Mouse (Mus musculus) embryonic facial prominence, embryonic 14.5 days (tissue): ENCODE measurements around the gene Nlgn3. TPM values are rescaled to one million over a fixed set of nuclear protein-coding genes. Genes with fewer than 3 reads are reported as not detected.
A peak's percentile ranks its signal among the peaks of the same experiment; 100 is the strongest.
"Not testable (repeated sequence)": the region's sequence is repeated elsewhere in the genome, so short reads cannot be mapped to it uniquely, and the experiment has no call there.

Experiments used
- ATAC-seq: fragments of 200-750 bp; cut with Nextera tagmentation; 2 replicates; pipeline ENCODE4 v1.8.0; 2017; ENCODE audit warnings: low read depth, moderate number of reproducible peaks, moderate TSS enrichment
- DNase-seq: peaks from one replicate; pipeline ENCODE4 v3.0.0-alpha.2; 2015; ENCODE audit warnings: low spot score
- H3K27ac ChIP-seq: fragments of 300-500 bp; sonication (generic); replicated peaks from 2 replicates; pipeline ENCODE4 v1.5.1; 2014; ENCODE audit warnings: low read depth, mild to moderate bottlenecking, low read length, moderate library complexity
- H3K27me3 ChIP-seq: fragments of 300-500 bp; sonication (generic); replicated peaks from 2 replicates; pipeline ENCODE4 v1.6.1; 2014; ENCODE audit warnings: low read length; ENCODE audit not compliant: control insufficient read depth, insufficient read depth
- H3K36me3 ChIP-seq: fragments of 300-500 bp; sonication (generic); 2 replicates; pipeline ENCODE4 v1.6.1; 2014; ENCODE audit warnings: low read length, mixed read lengths; ENCODE audit not compliant: control insufficient read depth, insufficient read depth
- H3K4me1 ChIP-seq: fragments of 300-500 bp; sonication (generic); 2 replicates; pipeline ENCODE4 v1.6.1; 2014; ENCODE audit warnings: antibody characterized with exemption, low read length; ENCODE audit not compliant: control insufficient read depth, insufficient read depth
- H3K4me2 ChIP-seq: fragments of 300-500 bp; sonication (generic); 2 replicates; pipeline ENCODE4 v1.6.1; 2014; ENCODE audit warnings: low read depth, mild to moderate bottlenecking, low read length, moderate library complexity, mixed read lengths
- H3K4me3 ChIP-seq: fragments of 300-500 bp; sonication (generic); 2 replicates; pipeline ENCODE4 v1.5.1; 2014; ENCODE audit warnings: low read depth, mild to moderate bottlenecking, low read length
- H3K9ac ChIP-seq: fragments of 300-500 bp; sonication (generic); 2 replicates; pipeline ENCODE4 v1.6.1; 2014; ENCODE audit warnings: low read depth, mild to moderate bottlenecking, low read length, moderate library complexity, mixed read lengths
- H3K9me3 ChIP-seq: fragments of 300-500 bp; sonication (generic); 2 replicates; pipeline ENCODE4 v1.6.1; 2016; ENCODE audit warnings: low read length; ENCODE audit not compliant: control insufficient read depth
- WGBS: fragments of 180-500 bp; shearing (Covaris S2); extraction: QIAGEN DNeasy Blood & Tissue Kit; methylation state at CpG from one replicate; pipeline ENCODE4 v1.1.7; 2014; 5-methylcytosine and 5-hydroxymethylcytosine counted together
- polyA plus RNA-seq: library from polyadenylated mRNA; unstranded; fragments of >200 nt; fragmentation: Nextera tagmentation; extraction: Ambion mirVana; gene quantifications from 2 replicates; pipeline ENCODE4 v1.2.1, GENCODE M21; 2014

Gene Nlgn3
- polyA plus RNA-seq, 1 experiment from 2014 or later = 13.9 TPM

- H3K4me1 ChIP-seq, H3K4me3 ChIP-seq, H3K4me2 ChIP-seq, DNase-seq, H3K9me3 ChIP-seq, H3K27ac ChIP-seq, ATAC-seq, H3K9ac ChIP-seq, H3K27me3 ChIP-seq, H3K36me3 ChIP-seq: not testable (repeated sequence)
- 43% methylated on average over 2 of the region's 2 CpGs for WGBS
These were observed 43.9 kb downstream of the Nlgn3 start for GRCm38 (mm10) chrX:101342837-101343236.

- WGBS = 89% methylated on average over 2 of the region's 2 CpGs
- Histone ChIP-seq H3K36me3 (no peaks in the 10 kb centered on the region), H3K27me3 (peaks cover 3% of the 10 kb centered on the region; the same call in 1 of the 2 replicates), H3K4me2 (no peak overlapping the region), H3K4me1 (no peaks in the 10 kb centered on the region), H3K9me3 (no peaks in the 10 kb centered on the region), H3K27ac (no peak overlapping the region), H3K9ac (no peak overlapping the region), H3K4me3 (no peak overlapping the region)
- DNase-seq = no peak
- ATAC-seq = no peak
These were observed 46.5 kb downstream of the Nlgn3 start for GRCm38 (mm10) chrX:101345456-101345855.

- no peaks in the 10 kb centered on the region for H3K36me3 ChIP-seq
- ATAC-seq (no peak), DNase-seq (no peak)
- 54% methylated on average over 4 of the region's 4 CpGs for WGBS
- no peak overlapping the region for H3K4me2 ChIP-seq
- no peak overlapping the region for H3K9ac ChIP-seq
- H3K4me3 ChIP-seq = no peak overlapping the region
- H3K27ac ChIP-seq = no peak overlapping the region
- no peaks in the 10 kb centered on the region for H3K27me3 ChIP-seq
- no peaks in the 10 kb centered on the region for H3K9me3 ChIP-seq
- no peaks in the 10 kb centered on the region for H3K4me1 ChIP-seq
These were observed 47.5 kb downstream of the Nlgn3 start for GRCm38 (mm10) chrX:101346475-101346874.

- no peak for ATAC-seq
- 53% methylated on average over 4 of the region's 4 CpGs for WGBS
These were observed 52.2 kb downstream of the Nlgn3 start for GRCm38 (mm10) chrX:101351188-101351587.

GRCm38 (mm10) chrX:101358902-101359301 is 59.9 kb downstream of the Nlgn3 start:
- not testable (repeated sequence) for H3K36me3 ChIP-seq, H3K4me3 ChIP-seq, H3K9me3 ChIP-seq, H3K4me2 ChIP-seq, ATAC-seq, H3K9ac ChIP-seq, H3K4me1 ChIP-seq, H3K27ac ChIP-seq, DNase-seq, H3K27me3 ChIP-seq
- WGBS = 69% methylated on average over 4 of the region's 4 CpGs

More at GRCm38 (mm10) chrX:101351188-101351587, 52.2 kb downstream of the Nlgn3 start:
- Histone ChIP-seq H3K9ac (no peak overlapping the region), H3K27me3 (no peaks in the 10 kb centered on the region), H3K36me3 (no peaks in the 10 kb centered on the region), H3K4me3 (no peak overlapping the region), H3K4me2 (no peak overlapping the region), H3K9me3 (no peaks in the 10 kb centered on the region), H3K4me1 (no peaks in the 10 kb centered on the region), H3K27ac (no peak overlapping the region)
- peak; percentile 46 for DNase-seq

DNA sequence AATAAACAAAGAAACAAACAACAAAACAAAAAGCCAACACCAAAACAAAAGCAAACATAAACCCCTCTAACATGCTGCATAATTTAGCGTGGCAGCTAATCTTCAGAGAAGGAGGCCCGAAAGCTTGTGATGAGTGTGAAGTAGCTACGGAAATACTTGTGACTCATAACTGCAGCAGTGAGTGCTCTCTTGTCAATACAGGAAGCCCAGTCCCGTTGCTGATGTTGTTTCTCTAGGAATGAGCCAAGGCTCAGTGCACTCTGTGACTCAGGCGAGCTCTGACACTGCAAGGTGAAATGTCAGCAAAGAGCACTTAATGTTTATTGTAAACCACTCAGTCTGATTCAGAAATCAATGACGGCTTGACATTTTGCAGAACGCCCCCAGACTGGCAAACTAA is 70.0 kb downstream of the Nlgn3 start:
- no peak overlapping the region for H3K4me3 ChIP-seq
- H3K27me3 ChIP-seq = peaks cover 4% of the 10 kb centered on the region; the same call in 1 of the 2 replicates
- WGBS = 59% methylated on average over 7 of the region's 7 CpGs
- H3K9me3 ChIP-seq = no peaks in the 10 kb centered on the region
- no peak overlapping the region for H3K27ac ChIP-seq
- no peaks in the 10 kb centered on the region for H3K36me3 ChIP-seq
- DNase-seq = no peak
- no peak overlapping the region for H3K9ac ChIP-seq
- H3K4me1 ChIP-seq = no peaks in the 10 kb centered on the region
- H3K4me2 ChIP-seq = no peak overlapping the region
- ATAC-seq = no peak

GRCm38 (mm10) chrX:101370573-101370972 is 71.6 kb downstream of the Nlgn3 start:
- H3K9ac ChIP-seq = no peak overlapping the region
- H3K4me3 ChIP-seq = no peak overlapping the region
- WGBS = 71% methylated on average over 3 of the region's 3 CpGs
- no peak for DNase-seq
- no peak overlapping the region for H3K27ac ChIP-seq
- no peaks in the 10 kb centered on the region for H3K36me3 ChIP-seq
- peaks cover 4% of the 10 kb centered on the region for H3K27me3 ChIP-seq
- no peaks in the 10 kb centered on the region for H3K4me1 ChIP-seq
- H3K4me2 ChIP-seq = no peak overlapping the region
- no peaks in the 10 kb centered on the region for H3K9me3 ChIP-seq
- no peak for ATAC-seq

- Histone ChIP-seq H3K4me1 (no peaks in the 10 kb centered on the region), H3K4me2 (no peak overlapping the region), H3K9me3 (no peaks in the 10 kb centered on the region), H3K4me3 (no peak overlapping the region), H3K27ac (no peak overlapping the region), H3K36me3 (no peaks in the 10 kb centered on the region), H3K27me3 (peaks cover 12% of the 10 kb centered on the region), H3K9ac (no peak overlapping the region)
- ATAC-seq = no peak
- DNase-seq = no peak
- 44% methylated on average over 5 of the region's 5 CpGs for WGBS
These were observed 74.0 kb downstream of the Nlgn3 start for GRCm38 (mm10) chrX:101372946-101373345.
